Mouse (Mus musculus) stomach, postnatal 0 days (tissue): ENCODE data around the gene Uqcc1. TPM values are rescaled to one million over a fixed set of nuclear protein-coding genes. Genes with fewer than 3 reads are reported as not detected.

Source experiments
- ATAC-seq: fragments of 200-750 bp; cut with Nextera tagmentation; 2 replicates; pipeline ENCODE4 v1.8.0; 2017; ENCODE audit not compliant: low FRiP score, low TSS enrichment
- DNase-seq: peaks from one replicate; pipeline ENCODE4 v3.0.0-alpha.2; 2016; ENCODE audit warnings: low spot score
- H3K27ac ChIP-seq: fragments of 300-500 bp; sonication (generic); replicated peaks from 2 replicates; pipeline ENCODE4 v1.5.1; 2014; ENCODE audit warnings: mild to moderate bottlenecking, control low read depth
- H3K27me3 ChIP-seq: fragments of 300-500 bp; sonication (generic); 2 replicates; pipeline ENCODE4 v1.6.1; 2014; ENCODE audit warnings: low read length; ENCODE audit not compliant: control insufficient read depth, insufficient read depth
- H3K36me3 ChIP-seq: fragments of 300-500 bp; sonication (generic); 2 replicates; pipeline ENCODE4 v1.6.1; 2014; ENCODE audit warnings: low read length, mixed read lengths; ENCODE audit not compliant: control insufficient read depth, insufficient read depth
- H3K4me1 ChIP-seq: fragments of 300-500 bp; sonication (generic); replicated peaks from 2 replicates; pipeline ENCODE4 v1.6.1; 2014; ENCODE audit warnings: antibody characterized with exemption; ENCODE audit not compliant: control insufficient read depth, insufficient read depth
- H3K4me2 ChIP-seq: fragments of 300-500 bp; sonication (generic); replicated peaks from 2 replicates; pipeline ENCODE4 v1.6.1; 2014; ENCODE audit warnings: low read depth, mild to moderate bottlenecking, control low read depth, moderate library complexity
- H3K4me3 ChIP-seq: fragments of 300-500 bp; sonication (generic); 2 replicates; pipeline ENCODE4 v1.5.1; 2014; ENCODE audit warnings: low read depth, low read length, control low read depth
- H3K9ac ChIP-seq: fragments of 300-500 bp; sonication (generic); 2 replicates; pipeline ENCODE4 v1.6.1; 2014; ENCODE audit warnings: mild to moderate bottlenecking, low read length, control low read depth, mixed read lengths
- H3K9me3 ChIP-seq: fragments of 300-500 bp; sonication (generic); 2 replicates; pipeline ENCODE4 v1.6.1; 2016; ENCODE audit warnings: low read length; ENCODE audit not compliant: control insufficient read depth
- CTCF ChIP-seq: IDR thresholded peaks from 2 replicates; pipeline ENCODE4 v1.5.1; 2016; ENCODE audit warnings: antibody characterized with exemption, low read depth, mild to moderate bottlenecking, moderate library complexity
- EP300 ChIP-seq: optimal IDR thresholded peaks from 2 replicates; pipeline ENCODE3; 2016; ENCODE audit warnings: antibody characterized with exemption
- WGBS: fragments of 180-500 bp; shearing (Covaris S2); extraction: QIAGEN DNeasy Blood & Tissue Kit; methylation state at CpG from one replicate; pipeline ENCODE4 v1.1.7; 2014; 5-methylcytosine and 5-hydroxymethylcytosine counted together
- polyA plus RNA-seq: library from polyadenylated mRNA; unstranded; fragments of >200 nt; fragmentation: Nextera tagmentation; extraction: Ambion mirVana; gene quantifications from 2 replicates; pipeline ENCODE4 v1.2.1, GENCODE M21; 2015

Uqcc1 gene
- polyA plus RNA-seq, 1 experiment from 2014 or later: 41.9 TPM

GRCm38 (mm10) chr2:155923143-155923542 lies 7.0 kb downstream of the Uqcc1 start:
- 96% methylated on average over 7 of the region's 7 CpGs for WGBS
- Histone ChIP-seq H3K4me2 (no peak overlapping the region), H3K36me3 (peaks cover 6% of the 10 kb centered on the region; the same call in 1 of the 2 replicates), H3K27me3 (no peaks in the 10 kb centered on the region), H3K4me3 (no peak overlapping the region), H3K27ac (no peak overlapping the region), H3K9ac (no peak overlapping the region), H3K4me1 (no peaks in the 10 kb centered on the region), H3K9me3 (no peaks in the 10 kb centered on the region)
- TF ChIP-seq CTCF: no peak
- TF ChIP-seq EP300: no peak
- no peak for DNase-seq
- no peak for ATAC-seq

- H3K27me3 ChIP-seq: no peaks in the 10 kb centered on the region
- H3K27ac ChIP-seq: no peak overlapping the region
These were observed 15.4 kb downstream of the Uqcc1 start for GRCm38 (mm10) chr2:155914684-155915083.

GRCm38 (mm10) chr2:155903632-155904008 lies 26.5 kb downstream of the Uqcc1 start:
- Histone ChIP-seq H3K9me3 (no peaks in the 10 kb centered on the region), H3K27me3 (no peaks in the 10 kb centered on the region), H3K27ac (no peak overlapping the region), H3K4me2 (no peak overlapping the region), H3K4me1 (no peaks in the 10 kb centered on the region), H3K36me3 (0 out of 2 replicates have a peak, but pooled peaks cover 3% of the 10 kb centered on the region), H3K4me3 (no peak overlapping the region), H3K9ac (no peak overlapping the region; the same call in 1 of the 2 replicates)
- TF ChIP-seq EP300: no peak
- TF ChIP-seq CTCF: no peak
- ATAC-seq: no peak
- 89% methylated on average over 6 of the region's 6 CpGs for WGBS
- no peak for DNase-seq

More at GRCm38 (mm10) chr2:155914684-155915083, 15.4 kb downstream of the Uqcc1 start:
- Histone ChIP-seq H3K4me3 (no peak overlapping the region), H3K9me3 (no peaks in the 10 kb centered on the region), H3K36me3 (peaks cover 8% of the 10 kb centered on the region; the same call in 1 of the 2 replicates), H3K4me2 (no peak overlapping the region), H3K9ac (no peak overlapping the region), H3K4me1 (no peaks in the 10 kb centered on the region)
- DNase-seq (no peak), ATAC-seq (no peak)
- TF ChIP-seq EP300 (no peak), CTCF (no peak)
- 92% methylated on average over 6 of the region's 6 CpGs for WGBS

GRCm38 (mm10) chr2:155902989-155903631 lies 27.0 kb downstream of the Uqcc1 start:
- Histone ChIP-seq H3K4me3 (no peak overlapping the region), H3K4me2 (no peak overlapping the region), H3K27ac (no peak overlapping the region), H3K36me3 (0 out of 2 replicates have a peak, but pooled peaks cover 3% of the 10 kb centered on the region), H3K27me3 (no peaks in the 10 kb centered on the region), H3K9me3 (no peaks in the 10 kb centered on the region), H3K9ac (no peak overlapping the region; the same call in 1 of the 2 replicates), H3K4me1 (no peaks in the 10 kb centered on the region)
- ATAC-seq (no peak), DNase-seq (no peak)
- TF ChIP-seq EP300 (no peak), CTCF (no peak)
- 79% methylated on average over 16 of the region's 16 CpGs for WGBS

GRCm38 (mm10) chr2:155895046-155895735 lies 34.9 kb downstream of the Uqcc1 start:
- DNase-seq (no peak), ATAC-seq (no peak; the same call in 1 of the 2 replicates)
- TF ChIP-seq CTCF (no peak), EP300 (no peak)
- WGBS: 55% methylated on average over 16 of the region's 16 CpGs
- Histone ChIP-seq H3K36me3 (no peaks in the 10 kb centered on the region), H3K27ac (peak overlapping the region; percentile 49), H3K4me3 (no peak overlapping the region), H3K9me3 (no peaks in the 10 kb centered on the region), H3K27me3 (no peaks in the 10 kb centered on the region), H3K9ac (no peak overlapping the region; the same call in 1 of the 2 replicates), H3K4me2 (no peak overlapping the region), H3K4me1 (peaks cover 2% of the 10 kb centered on the region; the same call in 1 of the 2 replicates)
